Mouse (Mus musculus) olfactory bulb, adult 2 months (tissue): ENCODE results near the gene Gm20696.

Experiments
- CTCF ChIP-seq: fragments of 200-500 bp; IDR thresholded peaks from 2 replicates; pipeline ENCODE4 v1.5.1; 2012; ENCODE audit warnings: low read depth, mild to moderate bottlenecking, low read length, moderate library complexity; ENCODE audit not compliant: insufficient read depth
- POLR2A ChIP-seq: fragments of 200-500 bp; IDR thresholded peaks from 2 replicates; pipeline ENCODE4 v1.6.1; 2012; ENCODE audit warnings: mild to moderate bottlenecking, low read depth, low read length, moderate library complexity; ENCODE audit not compliant: insufficient read depth

DNA sequence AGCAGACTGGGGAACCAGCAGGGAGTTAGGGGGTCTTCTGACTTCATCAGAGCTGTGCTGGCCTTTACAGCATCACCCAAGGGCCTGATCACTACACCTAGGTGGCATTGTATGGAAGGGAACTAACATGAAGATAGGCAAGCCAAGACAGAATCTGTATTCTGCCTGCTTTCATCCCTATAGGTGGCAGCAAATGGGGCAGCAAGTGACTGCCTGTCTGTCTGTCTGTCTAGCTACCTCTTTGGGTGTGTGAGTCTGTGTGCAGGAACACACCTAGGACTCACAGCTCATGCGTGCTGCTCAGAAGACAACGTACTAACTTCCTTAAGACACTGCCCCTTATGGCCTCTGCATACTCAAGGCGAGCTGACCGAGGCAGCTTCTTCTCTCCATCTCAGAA lies 291.2 kb downstream of the Gm20696 start:
- TF ChIP-seq POLR2A: no peak
- no peak for TF ChIP-seq CTCF
